Mouse (Mus musculus) CH12.LX (cell line): Measurements from ENCODE around the gene Lrrc49. TPM values are rescaled to one million over a fixed set of nuclear protein-coding genes. Genes with fewer than 3 reads are reported as not detected.

ENCODE experiments used
- DNase-seq: peaks from one replicate; pipeline ENCODE4 v3.0.0-alpha.2; 2013; ENCODE audit errors: extremely low read depth
- H3K27ac ChIP-seq: 2 replicates; pipeline ENCODE4 v1.5.1; 2012; ENCODE audit warnings: low read depth, mild to moderate bottlenecking, control low read depth, moderate library complexity; ENCODE audit not compliant: insufficient read depth
- H3K27me3 ChIP-seq: replicated peaks from 2 replicates; pipeline ENCODE3; 2012; ENCODE audit warnings: inconsistent platforms
- H3K36me3 ChIP-seq, 2 experiments: replicated peaks in 1 of 2; 2 replicates each; pipeline versions ENCODE3 to v1.6.1; 2012; ENCODE audit warnings: inconsistent platforms in 1 of 2, low read length in 1 of 2, mild to moderate bottlenecking in 1 of 2, mixed read lengths in 1 of 2, moderate library complexity in 1 of 2; ENCODE audit not compliant: control insufficient read depth in 1 of 2, insufficient read depth in 1 of 2
- H3K4me1 ChIP-seq, 2 experiments: 2 replicates each; pipeline ENCODE4 v1.6.1; 2012; ENCODE audit warnings: inconsistent platforms in 1 of 2, moderate library complexity in 1 of 2; ENCODE audit not compliant: insufficient read depth in 2 of 2, control insufficient read depth in 1 of 2
- H3K4me2 ChIP-seq: 2 replicates; pipeline ENCODE4 v1.6.1; 2012; ENCODE audit warnings: low read depth, mild to moderate bottlenecking, control low read depth; ENCODE audit not compliant: poor library complexity, insufficient read depth, severe bottlenecking
- H3K4me3 ChIP-seq, 3 experiments: fragments of 150-350 bp in 1 of 3; sonication (generic) in 1 of 3; replicated peaks in 1 of 3; 2 replicates each; pipeline versions ENCODE3 to v1.5.1; 2011 to 2012; ENCODE audit warnings: low read depth in 2 of 3, low read length in 2 of 3, mild to moderate bottlenecking in 2 of 3, moderate library complexity in 2 of 3, control low read depth in 1 of 3, improper control_type of control experiment in 1 of 3, inconsistent platforms in 1 of 3, mixed read lengths in 1 of 3; ENCODE audit not compliant: poor library complexity in 1 of 3
- H3K79me2 ChIP-seq: replicated peaks from 2 replicates; pipeline ENCODE4 v1.6.1; 2012; ENCODE audit warnings: mild to moderate bottlenecking, moderate library complexity; ENCODE audit not compliant: control insufficient read depth, poor library complexity, insufficient read depth, severe bottlenecking; ENCODE audit errors: extremely low read depth
- H3K9ac ChIP-seq: 2 replicates; pipeline ENCODE4 v1.6.1; 2012; ENCODE audit warnings: low read depth, mild to moderate bottlenecking, control low read depth, moderate library complexity; ENCODE audit not compliant: insufficient read depth
- H3K9me3 ChIP-seq: replicated peaks from 2 replicates; pipeline ENCODE3; 2012; ENCODE audit warnings: low read length, inconsistent platforms, mixed read lengths
- BHLHE40 ChIP-seq: IDR thresholded peaks from 2 replicates; pipeline ENCODE4 v1.6.1; 2011; ENCODE audit warnings: mild to moderate bottlenecking, low read depth, low read length, improper control_type of control experiment
- CHD1 ChIP-seq: IDR thresholded peaks from 2 replicates; pipeline ENCODE4 v1.6.1; 2012; ENCODE audit warnings: low read depth, low read length, improper control_type of control experiment, inconsistent platforms
- CHD2 ChIP-seq: IDR thresholded peaks from 2 replicates; pipeline ENCODE4 v1.6.1; 2011; ENCODE audit warnings: low read length, improper control_type of control experiment
- CTCF ChIP-seq, 2 experiments: IDR thresholded peaks in 1 of 2; conservative IDR thresholded peaks in 1 of 2; 2 replicates each; pipeline ENCODE4 v1.5.1; 2011 to 2012; ENCODE audit warnings: low read depth in 2 of 2, low read length in 2 of 2, improper control_type of control experiment in 1 of 2, inconsistent platforms in 1 of 2, mild to moderate bottlenecking in 1 of 2, moderate library complexity in 1 of 2
- E2F4 ChIP-seq: IDR thresholded peaks from 2 replicates; pipeline ENCODE4 v1.6.1; 2011; ENCODE audit warnings: low read depth, low read length, improper control_type of control experiment; ENCODE audit not compliant: insufficient replicate concordance
- EP300 ChIP-seq: IDR thresholded peaks from 2 replicates; pipeline ENCODE4 v1.6.1; 2011; ENCODE audit warnings: low read length, improper control_type of control experiment
- GABPA ChIP-seq: IDR thresholded peaks from 2 replicates; pipeline ENCODE4 v1.6.1; 2012; ENCODE audit warnings: low read depth, low read length, improper control_type of control experiment, inconsistent platforms; ENCODE audit not compliant: insufficient replicate concordance
- HCFC1 ChIP-seq: IDR thresholded peaks from 2 replicates; pipeline ENCODE4 v1.6.1; 2012; ENCODE audit warnings: low read depth, mild to moderate bottlenecking, inconsistent platforms, low read length, improper control_type of control experiment
- JUN ChIP-seq: IDR thresholded peaks from 2 replicates; pipeline ENCODE4 v1.6.1; 2011; ENCODE audit warnings: low read depth, mild to moderate bottlenecking, low read length, improper control_type of control experiment, moderate library complexity; ENCODE audit not compliant: insufficient read depth
- JUND ChIP-seq: conservative IDR thresholded peaks from 2 replicates; pipeline ENCODE4 v1.6.1; 2011; ENCODE audit warnings: low read depth, low read length, improper control_type of control experiment
- KAT2A ChIP-seq: IDR thresholded peaks from 2 replicates; pipeline ENCODE4 v1.6.1; 2012; ENCODE audit warnings: low read length, improper control_type of control experiment, inconsistent platforms; ENCODE audit not compliant: insufficient replicate concordance
- MAFK ChIP-seq: IDR thresholded peaks from 2 replicates; pipeline ENCODE4 v1.6.1; 2011; ENCODE audit warnings: low read length, improper control_type of control experiment; ENCODE audit not compliant: insufficient replicate concordance
- MAX ChIP-seq: IDR thresholded peaks from 2 replicates; pipeline ENCODE4 v1.6.1; 2011; ENCODE audit warnings: low read length, improper control_type of control experiment
- MAZ ChIP-seq: IDR thresholded peaks from 2 replicates; pipeline ENCODE4 v1.6.1; 2012; ENCODE audit warnings: low read depth, mild to moderate bottlenecking, inconsistent platforms, low read length, improper control_type of control experiment, moderate library complexity
- MYC ChIP-seq: IDR thresholded peaks from 2 replicates; pipeline ENCODE4 v1.6.1; 2011; ENCODE audit warnings: low read depth, mild to moderate bottlenecking, improper control_type of control experiment, low read length
- NELFE ChIP-seq: IDR thresholded peaks from 2 replicates; pipeline ENCODE4 v1.6.1; 2011; ENCODE audit warnings: low read depth, low read length, improper control_type of control experiment
- NRF1 ChIP-seq: IDR thresholded peaks from 2 replicates; pipeline ENCODE4 v1.6.1; 2014; ENCODE audit warnings: low read depth, mild to moderate bottlenecking, inconsistent platforms, low read length, improper control_type of control experiment, moderate library complexity
- PAX5 ChIP-seq: IDR thresholded peaks from 2 replicates; pipeline ENCODE4 v1.6.1; 2012; ENCODE audit warnings: low read length, inconsistent platforms, mixed read lengths
- POLR2AphosphoS2 ChIP-seq: IDR thresholded peaks from 2 replicates; pipeline ENCODE4 v1.6.1; 2011; ENCODE audit warnings: low read depth, low read length, improper control_type of control experiment
- TBP ChIP-seq: conservative IDR thresholded peaks from 2 replicates; pipeline ENCODE4 v1.6.1; 2011; ENCODE audit warnings: low read depth, low read length, improper control_type of control experiment
- TCF12 ChIP-seq: IDR thresholded peaks from 2 replicates; pipeline ENCODE4 v1.6.1; 2014; ENCODE audit warnings: low read depth, mild to moderate bottlenecking, inconsistent platforms, low read length, improper control_type of control experiment
- USF1 ChIP-seq: IDR thresholded peaks from 2 replicates; pipeline ENCODE4 v1.6.1; 2014; ENCODE audit warnings: low read depth, mild to moderate bottlenecking, inconsistent platforms, low read length, improper control_type of control experiment
- USF2 ChIP-seq: conservative IDR thresholded peaks from 2 replicates; pipeline ENCODE4 v1.6.1; 2011; ENCODE audit warnings: low read depth, low read length, improper control_type of control experiment
- ZMIZ1 ChIP-seq: IDR thresholded peaks from 2 replicates; pipeline ENCODE4 v1.6.1; 2012; ENCODE audit warnings: low read depth, mild to moderate bottlenecking, inconsistent platforms, low read length, improper control_type of control experiment
- ZNF384 ChIP-seq: IDR thresholded peaks from 2 replicates; pipeline ENCODE4 v1.6.1; 2012; ENCODE audit warnings: low read depth, low read length, improper control_type of control experiment, inconsistent platforms
- dilution Hi-C: fragments of 300-500 bp; cut with MboI; formaldehyde crosslinking; loops from 2 replicates; pipeline ENCODE4 v1.14.3; 2020; ENCODE audit warnings: low sequenced_read_pairs; ENCODE audit not compliant: extremely low pct_unique_long_range_greater_than_20kb, extremely low pct_ligation_motif_present
- in situ Hi-C: fragments of 300-500 bp; cut with MboI; formaldehyde crosslinking; loops from 3 replicates; pipeline ENCODE4 v1.14.3; 2019; ENCODE audit warnings: low sequenced_read_pairs, low pct_ligation_motif_present, low pct_unique_long_range_greater_than_20kb, mixed read lengths
- polyA plus RNA-seq: library from polyadenylated mRNA; unstranded; fragments of >175 nt; gene quantifications from 2 replicates; pipeline ENCODE4 v1.2.1, GENCODE M21; 2012; ENCODE audit warnings: low read depth; ENCODE audit not compliant: insufficient read length
- total RNA-seq, 2 experiments: library from RNA; depleted of rRNA; stranded (reverse); fragments of 300-350 nt in 1 of 2; fragments of >200 nt in 1 of 2; gene quantifications; 2 replicates each; pipeline ENCODE4 v1.2.3; 2012 to 2014

Gene Lrrc49
- total and polyA plus RNA-seq, 3 experiments, result 3.1 to 6.6 (median 6.2) TPM

GRCm38 (mm10) chr9:60712771-60713541 is 25.0 kb upstream of the Lrrc49 start, which contains the start of gene Larp6:
TSS of gene Larp6 (plus strand) at chr9:60712989.
- H3K9ac ChIP-seq, result no peak within 1 kb of the TSS
- dilution Hi-C loops, result no loop called here
- no peak within 1 kb of the TSS for H3K27ac ChIP-seq
- H3K4me3 ChIP-seq, result no peak within 1 kb of the TSS
- H3K4me2 ChIP-seq, result no peak within 1 kb of the TSS
- no peaks in the 10 kb centered on the region for H3K9me3 ChIP-seq
- no peaks in the 10 kb centered on the region for H3K36me3 ChIP-seq
- in situ Hi-C loops, result loop anchor here (25.0 kb wide), 1 partner anchor 476 kb away; no protein-coding TSS in a partner anchor
- no peak for DNase-seq
- H3K4me1 ChIP-seq, result no peaks in the 10 kb centered on the region
- H3K79me2 ChIP-seq, result no peaks in the 10 kb centered on the region
- TF ChIP-seq NRF1 (no peak), CHD1 (no peak)
- H3K27me3 ChIP-seq, result no peaks in the 10 kb centered on the region

- no peak overlapping the region for H3K27ac ChIP-seq
- no peak for DNase-seq
- H3K79me2 ChIP-seq, result no peaks in the 10 kb centered on the region
- H3K4me3 ChIP-seq, result no peak overlapping the region
- dilution Hi-C loops, result no loop called here
- H3K4me1 ChIP-seq, result no peaks in the 10 kb centered on the region
- no peak for TF ChIP-seq MAFK
- TF ChIP-seq ZNF384, result no peak
- no peak for TF ChIP-seq EP300
- no peak for TF ChIP-seq E2F4
- TF ChIP-seq MYC, result no peak
- no peak for TF ChIP-seq TCF12
- no peak for TF ChIP-seq MAX
- no peak for TF ChIP-seq NELFE
- no peak for TF ChIP-seq CTCF (conservative IDR thresholded peaks at IDR 0.05 in 1 of 2, IDR thresholded peaks at IDR 0.05 in 1 of 2; ENCODE audit: low read depth in 2 of 2, low read length in 2 of 2)
- no peak for TF ChIP-seq MAZ
- TF ChIP-seq BHLHE40, result no peak
- H3K36me3 ChIP-seq, result no peaks in the 10 kb centered on the region
- no peaks in the 10 kb centered on the region for H3K27me3 ChIP-seq
- in situ Hi-C loops, result loop anchor here (25.0 kb wide), 1 partner anchor 475 kb away; no protein-coding TSS in a partner anchor
- no peak overlapping the region for H3K4me2 ChIP-seq
- no peak overlapping the region for H3K9ac ChIP-seq
- no peaks in the 10 kb centered on the region for H3K9me3 ChIP-seq
Observed at GRCm38 (mm10) chr9:60712011-60712410, 24.1 kb upstream of the Lrrc49 start.

DNA sequence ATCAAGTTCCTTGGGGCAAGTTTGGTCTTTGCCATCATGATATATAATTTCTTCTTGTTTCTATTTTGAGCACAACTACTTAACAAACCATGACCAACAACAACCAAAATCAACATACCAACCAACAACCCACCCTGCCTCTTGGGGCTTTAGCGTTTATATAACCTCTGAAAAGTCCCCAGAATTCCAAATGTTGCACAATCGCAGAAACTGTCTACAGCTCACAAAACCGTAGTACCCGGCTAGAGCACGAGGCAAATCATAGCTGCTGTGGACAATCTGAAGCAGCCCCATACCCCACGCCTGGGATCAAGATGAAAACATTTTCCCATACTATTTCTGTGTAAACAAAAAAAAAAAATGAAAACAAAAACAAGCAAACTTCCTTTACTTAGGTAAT is 21.8 kb upstream of the Lrrc49 start:
- H3K27me3 ChIP-seq, result no peaks in the 10 kb centered on the region
- dilution Hi-C loops, result no loop called here
- no peaks in the 10 kb centered on the region for H3K9me3 ChIP-seq
- no peak overlapping the region for H3K4me2 ChIP-seq
- H3K27ac ChIP-seq, result no peak overlapping the region
- no peak overlapping the region for H3K4me3 ChIP-seq
- no peak overlapping the region for H3K9ac ChIP-seq
- in situ Hi-C loops, result loop anchor here (25.0 kb wide), 1 partner anchor 472 kb away; no protein-coding TSS in a partner anchor
- no peaks in the 10 kb centered on the region for H3K4me1 ChIP-seq
- DNase-seq, result no peak
- TF ChIP-seq E2F4 (no peak), MYC (no peak), HCFC1 (no peak), GABPA (no peak), JUN (no peak), PAX5 (no peak), NELFE (no peak), JUND (no peak), USF2 (no peak), TCF12 (no peak), EP300 (no peak), CHD2 (no peak), TBP (no peak), ZMIZ1 (no peak), NRF1 (no peak), KAT2A (no peak), USF1 (no peak), POLR2AphosphoS2 (no peak)
- no peaks in the 10 kb centered on the region for H3K79me2 ChIP-seq
- H3K36me3 ChIP-seq, result no peaks in the 10 kb centered on the region
